Mouse (Mus musculus): ENCODE measurements around the gene Opalin.

DNA sequence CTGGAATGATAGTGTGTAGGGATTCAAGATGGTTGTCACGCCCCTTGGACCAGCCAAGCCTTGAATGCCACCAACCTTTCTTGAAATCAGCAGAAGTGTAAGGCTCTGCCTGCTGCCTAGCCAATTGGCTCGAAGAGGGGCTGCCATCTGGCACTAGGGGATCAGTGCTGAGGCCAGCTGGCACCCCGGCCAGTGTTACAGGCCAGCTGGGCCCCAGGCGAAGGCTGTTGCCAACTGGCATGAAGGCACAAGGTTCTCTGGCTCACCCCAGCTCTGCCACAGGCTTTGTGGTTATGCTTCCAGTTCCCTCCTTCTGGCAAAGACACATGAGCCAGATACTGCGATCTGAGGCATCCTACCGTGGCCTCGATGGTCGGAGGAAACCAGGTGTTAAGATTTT, 24.5 kb upstream of the Opalin start:
- TF ChIP-seq TAL1 (IDR thresholded peaks at IDR 0.05; ENCODE audit: low read length) (no peak), GATA1 (IDR thresholded peaks at IDR 0.05; ENCODE audit: low read length) (no peak)
